Mouse (Mus musculus) c-Kit-positive CD71-positive TER-119-negative erythroid progenitor cells, embryonic 14.5 days (primary cell): ENCODE data around the gene Sdc4.

Experiments used
- DNase-seq: peaks from one replicate; pipeline ENCODE4 v3.0.0-alpha.2; 2013; ENCODE audit warnings: low read depth

Sdc4 gene

GRCm38 (mm10) chr2:164431676-164432465 lies 11.8 kb downstream of the Sdc4 start:
- no peak for DNase-seq

- no peak for DNase-seq
Observed at GRCm38 (mm10) chr2:164430697-164431096, 13.0 kb downstream of the Sdc4 start.

GRCm38 (mm10) chr2:164429881-164430615 lies 13.6 kb downstream of the Sdc4 start:
- DNase-seq = no peak

- DNase-seq = no peak
Observed at GRCm38 (mm10) chr2:164428451-164428850, 15.2 kb downstream of the Sdc4 start.

- DNase-seq = no peak
Observed at GRCm38 (mm10) chr2:164426952-164427351, 16.7 kb downstream of the Sdc4 start.

- DNase-seq = no peak
Observed at GRCm38 (mm10) chr2:164426121-164426520, 17.6 kb downstream of the Sdc4 start.

GRCm38 (mm10) chr2:164425401-164425800 lies 18.3 kb downstream of the Sdc4 start:
- DNase-seq = no peak

GRCm38 (mm10) chr2:164424406-164424805 lies 19.3 kb downstream of the Sdc4 start:
- DNase-seq = no peak

- DNase-seq = no peak
Observed at GRCm38 (mm10) chr2:164423464-164423863, 20.2 kb downstream of the Sdc4 start.

- no peak for DNase-seq
Observed at GRCm38 (mm10) chr2:164422675-164423393, 20.9 kb downstream of the Sdc4 start.

GRCm38 (mm10) chr2:164421979-164422378 lies 21.7 kb downstream of the Sdc4 start:
- DNase-seq = no peak

- DNase-seq = no peak
Observed at GRCm38 (mm10) chr2:164421306-164421705, 22.4 kb downstream of the Sdc4 start.

- DNase-seq = no peak
Observed at GRCm38 (mm10) chr2:164419489-164419888, 24.2 kb downstream of the Sdc4 start.

- no peak for DNase-seq
Observed at GRCm38 (mm10) chr2:164418308-164418875, 25.3 kb downstream of the Sdc4 start.

GRCm38 (mm10) chr2:164417198-164417597 lies 26.5 kb downstream of the Sdc4 start:
- DNase-seq = peak; percentile 6

GRCm38 (mm10) chr2:164414581-164414980 lies 29.1 kb downstream of the Sdc4 start:
- no peak for DNase-seq

- no peak for DNase-seq
Observed at GRCm38 (mm10) chr2:164414167-164414566, 29.5 kb downstream of the Sdc4 start.

GRCm38 (mm10) chr2:164407708-164408107 lies 36.0 kb downstream of the Sdc4 start:
- DNase-seq = no peak

GRCm38 (mm10) chr2:164405519-164405918 lies 38.2 kb downstream of the Sdc4 start:
- no peak for DNase-seq

GRCm38 (mm10) chr2:164405060-164405459 lies 38.6 kb downstream of the Sdc4 start, which contains the start of gene Matn4:
Gene Matn4, minus strand, starts transcription at chr2:164405160.
- no peak for DNase-seq

GRCm38 (mm10) chr2:164404082-164404990 lies 39.4 kb downstream of the Sdc4 start:
- DNase-seq = no peak
